Mouse (Mus musculus) embryonic facial prominence, embryonic 10.5 days (tissue): ENCODE data around the gene Gm28729. TPM values are rescaled to one million over a fixed set of nuclear protein-coding genes. Genes with fewer than 3 reads are reported as not detected.
"Not testable (repeated sequence)": the region's sequence is repeated elsewhere in the genome, so short reads cannot be mapped to it uniquely, and the experiment has no call there.

Experiments
- DNase-seq: peaks from one replicate; pipeline ENCODE4 v3.0.0-alpha.2; 2017; ENCODE audit warnings: low spot score
- H3K27ac ChIP-seq: fragments of 300-500 bp; sonication (generic); replicated peaks from 2 replicates; pipeline ENCODE4 v1.5.1; 2016; ENCODE audit warnings: mild to moderate bottlenecking
- H3K27me3 ChIP-seq: fragments of 300-500 bp; sonication (generic); replicated peaks from 2 replicates; pipeline ENCODE4 v1.6.1; 2016; ENCODE audit warnings: low read depth, mild to moderate bottlenecking; ENCODE audit not compliant: poor library complexity, severe bottlenecking
- H3K36me3 ChIP-seq: fragments of 300-500 bp; sonication (generic); replicated peaks from 2 replicates; pipeline ENCODE4 v1.6.1; 2016; ENCODE audit warnings: mild to moderate bottlenecking, moderate library complexity
- H3K4me1 ChIP-seq: fragments of 300-500 bp; sonication (generic); 2 replicates; pipeline ENCODE4 v1.6.1; 2016
- H3K4me3 ChIP-seq: fragments of 300-500 bp; sonication (generic); 2 replicates; pipeline ENCODE4 v1.5.1; 2016; ENCODE audit warnings: mild to moderate bottlenecking, moderate library complexity
- H3K9me3 ChIP-seq: fragments of 300-500 bp; sonication (generic); 2 replicates; pipeline ENCODE4 v1.6.1; 2016; ENCODE audit warnings: mild to moderate bottlenecking
- WGBS: fragments of 180-500 bp; shearing (Covaris S2); methylation state at CpG from one replicate; pipeline ENCODE4 v1.1.7; 2016; 5-methylcytosine and 5-hydroxymethylcytosine counted together
- polyA plus RNA-seq: library from polyadenylated mRNA; unstranded; fragments of >200 nt; fragmentation: Nextera tagmentation; extraction: Ambion mirVana; gene quantifications from 2 replicates; pipeline ENCODE4 v1.2.1, GENCODE M21; 2016

The Gm28729 gene
- polyA plus RNA-seq, 1 experiment from 2014 or later, result not detected

- Histone ChIP-seq H3K9me3 (no peaks in the 10 kb centered on the region), H3K36me3 (peaks cover 33% of the 10 kb centered on the region), H3K4me3 (peak within 1 kb of the TSS; percentile 94), H3K27me3 (no peaks in the 10 kb centered on the region), H3K27ac (peak within 1 kb of the TSS; percentile 93), H3K4me1 (peaks cover 16% of the 10 kb centered on the region)
- WGBS, result under 1% methylated on average over 74 of the region's 74 CpGs
- DNase-seq, result peak; percentile 99
Measured at GRCm38 (mm10) chr9:96478071-96478888, 46.8 kb downstream of the Gm28729 start, which contains the start of gene Rnf7. Rnf7 (minus strand) TSS chr9:96478675.

GRCm38 (mm10) chr9:96472356-96472755 is 52.7 kb downstream of the Gm28729 start:
- H3K27me3 ChIP-seq, result no peaks in the 10 kb centered on the region
- 56% methylated on average over 3 of the region's 3 CpGs for WGBS
- no peak overlapping the region for H3K27ac ChIP-seq
- H3K9me3 ChIP-seq, result no peaks in the 10 kb centered on the region
- no peak overlapping the region for H3K4me3 ChIP-seq
- peaks cover 15% of the 10 kb centered on the region for H3K4me1 ChIP-seq
- peaks cover 74% of the 10 kb centered on the region for H3K36me3 ChIP-seq
- DNase-seq, result peak; percentile 17

- H3K36me3 ChIP-seq, result peaks cover 79% of the 10 kb centered on the region
- WGBS, result 87% methylated on average over 4 of the region's 4 CpGs
- H3K27ac ChIP-seq, H3K27me3 ChIP-seq, H3K9me3 ChIP-seq, H3K4me1 ChIP-seq, DNase-seq, H3K4me3 ChIP-seq: not testable (repeated sequence)
Measured at GRCm38 (mm10) chr9:96471681-96472080, 53.4 kb downstream of the Gm28729 start.

GRCm38 (mm10) chr9:96470266-96470974 is 54.6 kb downstream of the Gm28729 start:
- Histone ChIP-seq H3K4me1 (peaks cover 6% of the 10 kb centered on the region), H3K36me3 (peaks cover 77% of the 10 kb centered on the region), H3K27me3 (no peaks in the 10 kb centered on the region), H3K4me3 (no peak overlapping the region), H3K27ac (no peak overlapping the region), H3K9me3 (no peaks in the 10 kb centered on the region)
- no peak for DNase-seq
- 92% methylated on average over 8 of the region's 8 CpGs for WGBS

- Histone ChIP-seq H3K4me1 (peaks cover 6% of the 10 kb centered on the region), H3K9me3 (no peaks in the 10 kb centered on the region), H3K4me3 (no peak overlapping the region), H3K27me3 (no peaks in the 10 kb centered on the region), H3K27ac (no peak overlapping the region), H3K36me3 (peaks cover 75% of the 10 kb centered on the region)
- 73% methylated on average over 8 of the region's 8 CpGs for WGBS
- no peak for DNase-seq
Measured at GRCm38 (mm10) chr9:96469556-96470265, 55.4 kb downstream of the Gm28729 start.

- no peaks in the 10 kb centered on the region for H3K27me3 ChIP-seq
- no peak overlapping the region for H3K27ac ChIP-seq
- H3K4me3 ChIP-seq, result no peak overlapping the region
- peaks cover 11% of the 10 kb centered on the region for H3K9me3 ChIP-seq
- DNase-seq, result no peak
- no peaks in the 10 kb centered on the region for H3K4me1 ChIP-seq
- peaks cover 56% of the 10 kb centered on the region for H3K36me3 ChIP-seq
- WGBS, result 88% methylated on average over 10 of the region's 10 CpGs
Measured at GRCm38 (mm10) chr9:96463708-96464107, 61.4 kb downstream of the Gm28729 start.

GRCm38 (mm10) chr9:96461607-96462006 is 63.5 kb downstream of the Gm28729 start:
- Histone ChIP-seq H3K27me3 (no peaks in the 10 kb centered on the region), H3K27ac (no peak overlapping the region), H3K4me1 (no peaks in the 10 kb centered on the region), H3K4me3 (no peak overlapping the region), H3K36me3 (peaks cover 36% of the 10 kb centered on the region), H3K9me3 (peaks cover 11% of the 10 kb centered on the region)
- no peak for DNase-seq
- WGBS, result 54% methylated on average over 1 of the region's 1 CpGs

GRCm38 (mm10) chr9:96460117-96460865 is 64.8 kb downstream of the Gm28729 start:
- no peak overlapping the region for H3K27ac ChIP-seq

GRCm38 (mm10) chr9:96455618-96456017 is 69.4 kb downstream of the Gm28729 start:
- no peaks in the 10 kb centered on the region for H3K27me3 ChIP-seq
- peaks cover 12% of the 10 kb centered on the region for H3K4me1 ChIP-seq
- 82% methylated on average over 8 of the region's 8 CpGs for WGBS
- H3K4me3 ChIP-seq, result no peak overlapping the region
- no peaks in the 10 kb centered on the region for H3K9me3 ChIP-seq
- no peaks in the 10 kb centered on the region for H3K36me3 ChIP-seq
- H3K27ac ChIP-seq, result no peak overlapping the region
- no peak for DNase-seq

More at GRCm38 (mm10) chr9:96460117-96460865, 64.8 kb downstream of the Gm28729 start:
- Histone ChIP-seq H3K4me1 (no peaks in the 10 kb centered on the region), H3K27me3 (no peaks in the 10 kb centered on the region), H3K9me3 (peaks cover 11% of the 10 kb centered on the region), H3K36me3 (peaks cover 28% of the 10 kb centered on the region), H3K4me3 (no peak overlapping the region)
- 75% methylated on average over 10 of the region's 10 CpGs for whole genome bisulfite sequencing
- no peak for DNase-seq

- no peak overlapping the region for H3K27ac ChIP-seq
- no peak overlapping the region for H3K4me3 ChIP-seq
- DNase-seq, result no peak
- H3K36me3 ChIP-seq, result no peaks in the 10 kb centered on the region
- no peaks in the 10 kb centered on the region for H3K9me3 ChIP-seq
- H3K4me1 ChIP-seq, result peaks cover 16% of the 10 kb centered on the region
- no peaks in the 10 kb centered on the region for H3K27me3 ChIP-seq
- 82% methylated on average over 4 of the region's 4 CpGs for WGBS
Measured at GRCm38 (mm10) chr9:96452956-96453355, 72.1 kb downstream of the Gm28729 start.

GRCm38 (mm10) chr9:96450900-96451720 is 74.0 kb downstream of the Gm28729 start:
- H3K4me1 ChIP-seq, result peaks cover 16% of the 10 kb centered on the region
- no peak for DNase-seq
- 47% methylated on average over 12 of the region's 12 CpGs for WGBS
- no peak overlapping the region; the same call in 1 of the 2 replicates for H3K27ac ChIP-seq
- no peaks in the 10 kb centered on the region for H3K27me3 ChIP-seq
- no peaks in the 10 kb centered on the region for H3K9me3 ChIP-seq
- no peaks in the 10 kb centered on the region for H3K36me3 ChIP-seq
- H3K4me3 ChIP-seq, result no peak overlapping the region
